Mouse (Mus musculus) stomach, embryonic 16.5 days (tissue): ENCODE results near the gene Bbs9. TPM values are rescaled to one million over a fixed set of nuclear protein-coding genes. Genes with fewer than 3 reads are reported as not detected.

Experiments
- ATAC-seq: fragments of 200-750 bp; cut with Nextera tagmentation; 2 replicates; pipeline ENCODE4 v1.8.0; 2017; ENCODE audit warnings: moderate number of reproducible peaks, moderate TSS enrichment; ENCODE audit not compliant: insufficient read depth, low FRiP score
- H3K27ac ChIP-seq: fragments of 300-500 bp; sonication (generic); 2 replicates; pipeline ENCODE4 v1.5.1; 2014; ENCODE audit warnings: low read length
- H3K27me3 ChIP-seq: fragments of 300-500 bp; sonication (generic); 2 replicates; pipeline ENCODE4 v1.6.1; 2014; ENCODE audit warnings: low read length, control low read depth, mixed read lengths; ENCODE audit not compliant: control insufficient read depth, insufficient read depth
- H3K36me3 ChIP-seq: fragments of 300-500 bp; sonication (generic); 2 replicates; pipeline ENCODE4 v1.6.1; 2014; ENCODE audit warnings: low read length; ENCODE audit not compliant: control insufficient read depth, insufficient read depth
- H3K4me1 ChIP-seq: fragments of 300-500 bp; sonication (generic); 2 replicates; pipeline ENCODE4 v1.6.1; 2014; ENCODE audit warnings: low read length, control low read depth, mixed read lengths; ENCODE audit not compliant: control insufficient read depth, insufficient read depth
- H3K4me2 ChIP-seq: fragments of 300-500 bp; sonication (generic); 2 replicates; pipeline ENCODE4 v1.6.1; 2014; ENCODE audit warnings: low read depth, low read length, mixed read lengths
- H3K4me3 ChIP-seq: fragments of 300-500 bp; sonication (generic); replicated peaks from 2 replicates; pipeline ENCODE4 v1.5.1; 2014; ENCODE audit warnings: mild to moderate bottlenecking, low read length
- H3K9ac ChIP-seq: fragments of 300-500 bp; sonication (generic); 2 replicates; pipeline ENCODE4 v1.6.1; 2014; ENCODE audit warnings: low read length
- H3K9me3 ChIP-seq: fragments of 300-500 bp; sonication (generic); replicated peaks from 2 replicates; pipeline ENCODE4 v1.6.1; 2016; ENCODE audit warnings: low read length, control low read depth; ENCODE audit not compliant: control insufficient read depth
- WGBS: fragments of 180-500 bp; shearing (Covaris S2); extraction: QIAGEN DNeasy Blood & Tissue Kit; methylation state at CpG from one replicate; pipeline ENCODE4 v1.1.7; 2014; 5-methylcytosine and 5-hydroxymethylcytosine counted together
- polyA plus RNA-seq: library from polyadenylated mRNA; unstranded; fragments of >200 nt; fragmentation: Nextera tagmentation; extraction: Ambion mirVana; gene quantifications from 2 replicates; pipeline ENCODE4 v1.2.1, GENCODE M21; 2015

The Bbs9 gene
- polyA plus RNA-seq, 1 experiment from 2014 or later: 12.2 TPM

- 84% methylated on average over 8 of the region's 8 CpGs for WGBS
- Histone ChIP-seq H3K36me3 (no peaks in the 10 kb centered on the region), H3K9ac (no peak overlapping the region), H3K4me1 (no peaks in the 10 kb centered on the region), H3K9me3 (no peaks in the 10 kb centered on the region), H3K27ac (no peak overlapping the region), H3K4me3 (no peak overlapping the region), H3K4me2 (no peak overlapping the region), H3K27me3 (no peaks in the 10 kb centered on the region)
- ATAC-seq: no peak
Measured at GRCm38 (mm10) chr9:22810454-22810853, 334.9 kb downstream of the Bbs9 start.

- no peaks in the 10 kb centered on the region for H3K36me3 ChIP-seq
- WGBS: 83% methylated on average over 2 of the region's 2 CpGs
Measured at GRCm38 (mm10) chr9:22811931-22812330, 336.4 kb downstream of the Bbs9 start.

GRCm38 (mm10) chr9:22814407-22815092, 339.0 kb downstream of the Bbs9 start:
- WGBS: 51% methylated on average over 9 of the region's 9 CpGs
- no peak overlapping the region for H3K27ac ChIP-seq
- no peak overlapping the region for H3K4me2 ChIP-seq
- no peak overlapping the region for H3K4me3 ChIP-seq
- H3K9ac ChIP-seq: no peak overlapping the region
- ATAC-seq: no peak
- H3K27me3 ChIP-seq: no peaks in the 10 kb centered on the region
- H3K36me3 ChIP-seq: no peaks in the 10 kb centered on the region
- no peaks in the 10 kb centered on the region for H3K9me3 ChIP-seq
- H3K4me1 ChIP-seq: no peaks in the 10 kb centered on the region

More at GRCm38 (mm10) chr9:22811931-22812330, 336.4 kb downstream of the Bbs9 start:
- ATAC-seq: no peak
- H3K27me3 ChIP-seq: no peaks in the 10 kb centered on the region
- no peaks in the 10 kb centered on the region for H3K4me1 ChIP-seq
- no peak overlapping the region for H3K4me2 ChIP-seq
- no peak overlapping the region for H3K9ac ChIP-seq
- no peaks in the 10 kb centered on the region for H3K9me3 ChIP-seq
- H3K4me3 ChIP-seq: no peak overlapping the region
- H3K27ac ChIP-seq: no peak overlapping the region

DNA sequence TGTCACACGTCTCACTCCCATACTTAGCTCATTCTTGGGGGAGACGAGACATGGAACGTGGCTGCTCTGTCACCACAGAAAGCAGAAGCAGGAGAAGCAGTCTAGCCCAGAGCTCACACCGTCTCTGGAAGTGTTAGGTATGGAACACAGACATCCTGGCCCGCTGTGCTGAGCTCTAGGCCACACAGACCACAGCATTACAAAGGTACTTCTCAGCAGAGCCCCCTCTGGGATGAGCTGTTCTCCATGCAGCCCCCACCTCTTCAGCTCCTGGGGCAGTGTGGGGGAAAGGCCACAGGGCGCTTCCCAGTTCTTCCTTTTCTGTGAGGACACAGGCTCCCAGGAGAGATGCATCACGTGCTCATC, 339.6 kb downstream of the Bbs9 start:
- Histone ChIP-seq H3K9ac (no peak overlapping the region), H3K36me3 (no peaks in the 10 kb centered on the region), H3K27me3 (no peaks in the 10 kb centered on the region), H3K9me3 (no peaks in the 10 kb centered on the region), H3K4me2 (no peak overlapping the region), H3K4me1 (no peaks in the 10 kb centered on the region), H3K4me3 (no peak overlapping the region), H3K27ac (no peak overlapping the region)
- WGBS: 56% methylated on average over 7 of the region's 7 CpGs
- ATAC-seq: no peak

DNA sequence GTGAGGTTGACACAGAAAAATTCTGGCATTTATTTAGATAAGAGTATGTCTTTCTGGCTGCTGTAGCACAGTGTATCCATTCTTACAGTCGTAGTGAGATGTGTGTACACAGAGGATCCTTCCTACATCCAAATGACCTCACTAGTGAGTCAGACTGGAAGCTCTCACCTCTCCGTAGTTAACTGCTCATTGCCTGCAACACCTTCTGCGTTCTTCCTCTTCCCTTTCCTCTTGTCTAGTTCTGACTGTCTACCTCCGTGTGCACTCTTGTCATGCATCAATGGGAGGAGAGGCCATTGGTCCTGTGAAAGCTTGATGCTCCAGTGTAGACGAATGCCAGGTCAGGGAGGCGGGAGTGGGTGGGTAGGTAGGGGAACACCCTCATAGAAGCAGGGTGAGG, 344.0 kb downstream of the Bbs9 start:
- Histone ChIP-seq H3K27me3 (no peaks in the 10 kb centered on the region), H3K4me2 (no peak overlapping the region), H3K4me1 (0 out of 2 replicates have a peak, but pooled peaks cover 3% of the 10 kb centered on the region), H3K27ac (no peak overlapping the region), H3K9ac (no peak overlapping the region), H3K36me3 (no peaks in the 10 kb centered on the region), H3K4me3 (no peak overlapping the region), H3K9me3 (no peaks in the 10 kb centered on the region)
- 80% methylated on average over 6 of the region's 6 CpGs for WGBS
- no peak for ATAC-seq

DNA sequence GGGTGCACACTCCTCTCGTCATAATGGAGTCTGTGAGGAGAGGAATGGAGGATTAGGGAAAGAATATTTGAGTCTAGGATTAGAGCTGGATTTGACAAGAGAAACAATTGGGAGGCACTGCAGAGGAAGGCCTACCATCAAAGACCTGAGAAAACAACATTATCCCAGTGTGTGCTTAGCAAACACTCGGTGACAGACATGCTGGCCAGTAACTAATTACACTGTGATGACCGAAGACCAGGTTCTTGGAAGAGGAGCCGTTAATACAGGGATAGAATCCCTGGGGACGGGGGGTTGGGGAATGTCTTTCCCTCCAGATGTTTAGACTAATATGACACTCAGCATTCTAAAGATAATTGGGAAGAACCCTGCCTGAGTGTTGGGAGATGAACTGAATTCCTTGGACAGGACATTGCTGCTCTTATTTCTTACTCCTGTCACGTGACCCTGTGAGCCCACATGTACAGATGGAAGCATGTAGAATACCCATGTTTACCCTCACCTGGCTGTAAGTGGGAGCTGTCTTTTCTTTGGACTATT, 345.2 kb downstream of the Bbs9 start:
- Histone ChIP-seq H3K4me2 (no peak overlapping the region), H3K9me3 (no peaks in the 10 kb centered on the region), H3K27me3 (no peaks in the 10 kb centered on the region), H3K4me1 (0 out of 2 replicates have a peak, but pooled peaks cover 3% of the 10 kb centered on the region), H3K36me3 (no peaks in the 10 kb centered on the region), H3K27ac (no peak overlapping the region), H3K9ac (no peak overlapping the region), H3K4me3 (no peak overlapping the region)
- WGBS: 26% methylated on average over 6 of the region's 6 CpGs
- no peak for ATAC-seq

- Histone ChIP-seq H3K4me2 (no peak overlapping the region), H3K9me3 (no peaks in the 10 kb centered on the region), H3K36me3 (no peaks in the 10 kb centered on the region), H3K4me3 (no peak overlapping the region), H3K27ac (no peak overlapping the region), H3K27me3 (no peaks in the 10 kb centered on the region), H3K9ac (no peak overlapping the region), H3K4me1 (0 out of 2 replicates have a peak, but pooled peaks cover 3% of the 10 kb centered on the region)
- WGBS: 35% methylated on average over 5 of the region's 5 CpGs
- peak; percentile 56; the same call in 1 of the 2 replicates for ATAC-seq
Measured at GRCm38 (mm10) chr9:22822770-22823169, 347.3 kb downstream of the Bbs9 start.

DNA sequence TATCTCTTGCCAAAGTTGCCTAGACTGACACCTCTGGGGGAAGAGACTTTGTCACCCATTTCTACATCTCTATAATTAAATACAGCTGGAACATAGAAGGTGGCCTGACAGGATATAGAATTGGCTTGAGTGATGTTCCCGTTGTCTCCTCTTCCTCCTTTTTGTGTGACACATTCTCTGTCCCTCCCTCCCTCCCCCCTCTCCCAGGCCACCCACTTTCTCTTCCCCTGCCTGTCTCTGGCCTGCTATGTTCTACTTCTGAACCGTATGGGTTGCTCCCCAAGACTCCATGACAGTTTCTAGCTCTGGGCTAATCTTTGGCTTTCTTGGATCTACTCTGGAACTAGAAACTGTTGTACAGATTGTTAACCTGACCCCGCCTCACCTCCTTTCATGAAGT, 348.3 kb downstream of the Bbs9 start:
- Histone ChIP-seq H3K27me3 (no peaks in the 10 kb centered on the region), H3K4me2 (no peak overlapping the region), H3K9me3 (no peaks in the 10 kb centered on the region), H3K4me3 (no peak overlapping the region), H3K36me3 (no peaks in the 10 kb centered on the region), H3K9ac (no peak overlapping the region), H3K27ac (no peak overlapping the region), H3K4me1 (0 out of 2 replicates have a peak, but pooled peaks cover 3% of the 10 kb centered on the region)
- 70% methylated on average over 3 of the region's 3 CpGs for WGBS
- ATAC-seq: no peak

GRCm38 (mm10) chr9:22824910-22825309, 349.4 kb downstream of the Bbs9 start:
- H3K9me3 ChIP-seq: no peaks in the 10 kb centered on the region
- H3K4me2 ChIP-seq: no peak overlapping the region
- H3K27ac ChIP-seq: no peak overlapping the region
- no peak overlapping the region for H3K9ac ChIP-seq
- no peak overlapping the region for H3K4me3 ChIP-seq
- 0 out of 2 replicates have a peak, but pooled peaks cover 3% of the 10 kb centered on the region for H3K4me1 ChIP-seq
- WGBS: 74% methylated on average over 8 of the region's 8 CpGs
- ATAC-seq: no peak
- H3K27me3 ChIP-seq: no peaks in the 10 kb centered on the region
- no peaks in the 10 kb centered on the region for H3K36me3 ChIP-seq
